Mouse (Mus musculus): ENCODE results near the gene Kcnma1.
A peak's percentile ranks its signal among the peaks of the same experiment; 100 is the strongest.

Kcnma1 gene

GRCm38 (mm10) chr14:23435861-23436260 is 578.4 kb downstream of the Kcnma1 start:
- DNase-seq (ENCODE audit: low read depth) = peak; percentile 40

GRCm38 (mm10) chr14:23430006-23430405 is 584.3 kb downstream of the Kcnma1 start:
- no peak for DNase-seq (ENCODE audit: low read depth)

DNA sequence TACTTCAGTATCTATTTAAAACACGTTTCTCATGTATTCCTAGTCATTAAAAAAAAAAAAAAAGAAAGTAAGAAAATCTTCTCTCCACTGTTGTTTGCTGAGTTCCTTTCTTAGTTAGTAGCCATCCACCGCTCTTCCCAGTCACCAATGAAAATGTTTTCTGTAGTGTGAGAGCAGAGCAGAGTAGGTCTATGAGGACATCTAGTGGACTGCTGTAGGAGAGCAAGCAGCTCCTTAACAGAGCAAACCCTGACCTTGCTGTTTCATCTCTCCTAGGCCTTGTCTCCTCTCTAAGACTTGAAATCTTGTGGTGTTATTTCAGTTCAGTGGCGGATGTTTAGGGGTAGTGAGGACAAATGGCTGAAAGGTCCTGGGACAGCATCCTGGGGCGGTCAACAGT is 585.2 kb downstream of the Kcnma1 start:
- peak; percentile 70 for DNase-seq (ENCODE audit: low read depth)

- DNase-seq (ENCODE audit: low read depth) = no peak
Measured at GRCm38 (mm10) chr14:23422481-23423040, 591.7 kb downstream of the Kcnma1 start.

GRCm38 (mm10) chr14:23418955-23419354 is 595.3 kb downstream of the Kcnma1 start:
- no peak for DNase-seq (ENCODE audit: low read depth)

- DNase-seq (ENCODE audit: low read depth) = no peak
Measured at GRCm38 (mm10) chr14:23407051-23407450, 607.2 kb downstream of the Kcnma1 start.

DNA sequence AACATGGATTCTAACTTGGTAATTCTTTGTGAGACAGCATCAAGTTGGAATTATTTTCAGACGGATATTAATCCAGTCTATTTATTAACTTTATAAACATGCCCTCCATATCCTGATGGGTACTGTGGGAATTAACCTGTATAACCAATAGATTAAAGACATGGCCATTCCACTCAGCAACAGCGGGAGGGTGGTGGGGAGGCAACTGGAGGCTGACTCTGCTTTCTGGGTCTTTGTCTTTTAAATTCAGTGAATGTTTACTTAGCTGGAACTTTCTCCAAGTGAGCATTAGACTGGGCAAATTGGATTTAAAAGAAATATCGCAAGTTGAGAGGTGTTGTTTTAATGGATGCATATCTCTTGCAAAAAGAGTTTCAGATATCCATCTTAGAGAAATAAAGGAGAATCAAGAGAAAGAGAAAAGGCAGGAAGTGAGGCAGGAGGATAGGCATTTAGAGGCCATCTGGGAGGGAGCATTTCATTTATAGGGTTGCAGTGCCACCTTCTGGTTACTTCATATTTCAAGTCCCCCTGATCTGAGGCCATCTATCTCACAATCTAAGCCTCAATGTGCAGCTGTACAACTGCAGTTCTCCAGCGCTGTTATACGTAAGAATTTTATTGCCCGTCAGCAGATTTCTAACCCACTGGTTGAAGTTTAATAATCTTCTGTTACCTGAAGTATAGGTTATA is 613.4 kb downstream of the Kcnma1 start:
- DNase-seq (ENCODE audit: low read depth) = peak; percentile 90

- no peak for DNase-seq (ENCODE audit: low read depth)
Measured at GRCm38 (mm10) chr14:23397642-23398041, 616.6 kb downstream of the Kcnma1 start.

DNA sequence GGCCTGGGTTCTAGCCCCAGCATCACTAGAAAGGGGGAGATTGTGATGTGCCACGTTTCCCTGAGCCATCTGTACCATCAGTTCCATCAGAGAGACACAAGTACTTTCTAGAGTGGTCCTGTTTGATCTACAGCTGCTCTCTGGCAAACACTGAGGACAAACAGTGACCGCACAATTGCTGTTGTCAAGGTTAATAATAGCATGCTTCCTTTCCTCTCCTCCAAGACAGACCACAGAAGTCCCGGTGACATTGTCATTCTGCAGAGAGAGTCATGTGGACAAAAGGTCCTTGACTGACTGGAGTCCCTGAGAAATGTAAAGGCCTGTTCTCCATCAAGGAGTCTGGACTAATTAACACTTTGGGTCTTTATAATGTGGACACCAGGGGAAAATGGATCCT is 622.7 kb downstream of the Kcnma1 start:
- no peak for DNase-seq (ENCODE audit: low read depth)

DNA sequence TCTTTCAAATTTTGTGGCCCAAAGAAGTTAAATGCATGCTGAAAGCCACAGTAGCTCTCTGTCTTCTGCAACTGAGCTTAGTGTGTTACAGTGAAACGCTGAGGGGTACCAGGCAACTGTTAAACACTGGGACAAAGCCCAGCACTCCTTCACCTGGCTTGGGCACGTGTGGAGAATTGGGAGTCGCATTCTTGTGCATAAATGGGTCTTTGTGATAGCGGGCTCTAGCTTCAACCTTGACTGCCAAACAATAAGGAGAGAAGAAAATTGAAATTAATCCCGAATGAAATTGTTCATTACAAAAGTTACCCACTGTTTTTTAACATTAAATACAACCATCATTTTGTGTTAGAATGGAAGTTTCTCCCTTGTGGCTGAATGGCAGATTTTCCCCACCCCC is 623.5 kb downstream of the Kcnma1 start:
- DNase-seq (ENCODE audit: low read depth) = no peak

- DNase-seq (ENCODE audit: low read depth) = no peak
Measured at GRCm38 (mm10) chr14:23390161-23390560, 624.1 kb downstream of the Kcnma1 start.

DNA sequence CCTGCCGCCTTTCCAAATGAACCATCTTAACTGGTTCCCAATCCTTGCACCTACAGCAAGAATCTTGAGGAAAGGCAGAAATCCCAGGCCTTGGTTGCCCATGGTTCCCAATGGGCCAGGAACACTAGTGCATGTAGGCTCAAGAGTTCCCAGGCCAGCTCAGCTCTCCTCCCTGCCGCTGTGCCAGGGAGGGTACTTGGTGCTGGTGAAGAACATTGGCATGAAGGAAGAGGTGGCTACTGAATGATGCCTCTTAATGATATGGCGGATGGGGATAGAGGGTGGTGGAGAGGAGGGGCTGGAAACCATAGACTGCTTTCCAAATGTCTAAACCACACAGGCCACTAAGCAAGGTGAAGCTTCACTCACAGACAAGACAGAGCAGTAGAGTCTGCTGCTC is 627.5 kb downstream of the Kcnma1 start:
- DNase-seq (ENCODE audit: low read depth) = no peak

DNA sequence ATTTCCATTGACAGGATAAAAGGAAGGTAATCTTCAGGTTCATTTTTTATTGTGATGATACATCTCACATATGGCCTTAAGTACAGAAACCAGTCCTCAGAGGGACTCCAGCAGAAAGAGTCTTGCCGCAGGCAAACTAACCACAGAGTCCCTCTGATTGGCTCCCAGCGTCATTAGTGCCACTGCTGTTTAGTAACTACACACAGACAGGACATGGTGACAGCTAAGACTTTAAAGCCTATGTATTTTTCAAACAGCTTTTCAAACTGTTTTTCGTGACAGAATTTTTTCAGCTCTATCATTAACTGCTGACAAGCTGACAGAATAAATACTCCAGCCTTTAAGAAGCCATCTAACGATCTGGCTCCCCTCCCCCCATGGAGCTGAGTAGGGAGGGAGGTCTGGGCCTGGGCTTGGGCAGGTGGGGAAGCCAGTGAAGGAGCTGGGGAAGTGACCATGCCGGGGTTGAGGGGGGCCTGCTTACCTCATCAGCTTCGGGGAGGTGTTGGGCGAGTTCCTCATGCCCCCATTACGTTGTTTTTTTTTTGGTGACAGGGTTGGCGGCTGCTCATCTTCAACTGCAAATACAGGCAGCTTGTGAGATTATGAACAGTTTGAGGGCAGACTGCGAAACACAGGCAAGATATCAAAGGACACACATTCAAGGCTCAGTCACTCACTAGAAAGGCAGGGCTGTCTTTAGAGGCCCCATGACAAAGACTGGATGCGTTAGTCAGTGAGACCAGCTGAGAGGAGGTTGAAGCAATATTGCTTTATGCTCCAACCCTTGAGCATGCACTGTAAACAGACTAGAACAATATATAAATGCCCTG is 628.3 kb downstream of the Kcnma1 start:
- DNase-seq (ENCODE audit: low read depth) = no peak

DNA sequence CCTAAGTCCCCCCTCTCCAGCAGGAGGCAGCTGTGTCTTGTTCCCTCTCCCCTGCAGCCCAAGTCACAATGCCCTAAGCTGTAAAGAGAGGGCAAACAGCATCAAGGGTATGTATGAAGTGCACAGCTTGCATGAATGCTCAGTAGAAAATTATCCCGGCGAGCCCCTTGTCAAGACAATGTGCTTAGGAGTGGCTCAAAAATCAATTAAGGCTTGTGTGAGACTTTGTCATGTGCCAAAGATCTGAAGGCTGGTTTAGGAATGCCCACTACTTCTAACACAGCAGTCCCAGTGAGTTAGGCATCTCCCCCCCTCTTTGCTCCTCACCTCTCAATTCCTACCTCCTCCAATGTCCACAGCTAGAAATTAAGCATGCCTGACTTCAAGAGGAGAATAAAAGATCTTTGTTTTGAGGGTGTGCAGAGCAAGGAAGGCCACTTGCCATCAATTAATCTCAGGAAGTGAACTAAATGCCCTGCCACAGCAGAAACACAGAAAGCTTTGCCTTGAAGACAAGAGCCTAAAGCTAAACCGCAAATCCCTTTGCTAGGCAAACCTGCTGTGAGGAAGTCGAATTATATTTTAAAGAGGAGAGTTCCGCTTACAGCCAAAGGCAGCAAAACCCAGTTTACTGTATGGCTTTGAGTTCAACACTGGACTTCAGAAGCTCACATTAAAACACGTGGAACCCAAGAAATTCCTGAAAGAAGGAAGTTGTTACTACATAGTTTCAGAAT is 635.8 kb downstream of the Kcnma1 start:
- DNase-seq (ENCODE audit: low read depth) = no peak

DNA sequence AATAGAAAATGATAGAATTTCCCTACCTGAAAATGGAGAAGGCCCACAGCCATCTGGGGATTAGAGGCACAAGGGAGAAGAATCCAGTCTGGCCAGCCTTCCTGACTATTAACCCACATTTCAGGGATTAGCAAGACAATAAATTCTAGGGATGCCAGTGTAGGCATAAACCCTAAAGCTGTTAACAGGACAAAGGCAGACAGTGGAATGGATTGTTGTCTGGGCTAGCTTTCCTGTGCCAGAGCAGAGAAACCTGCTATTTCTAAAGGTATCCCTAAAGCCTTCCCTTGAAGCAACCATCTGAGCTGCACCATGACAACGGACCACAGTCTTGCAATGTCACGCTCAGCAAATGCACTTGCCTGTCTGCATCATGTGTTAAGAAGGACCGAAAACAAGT is 642.3 kb downstream of the Kcnma1 start:
- no peak for DNase-seq (ENCODE audit: low read depth)

DNA sequence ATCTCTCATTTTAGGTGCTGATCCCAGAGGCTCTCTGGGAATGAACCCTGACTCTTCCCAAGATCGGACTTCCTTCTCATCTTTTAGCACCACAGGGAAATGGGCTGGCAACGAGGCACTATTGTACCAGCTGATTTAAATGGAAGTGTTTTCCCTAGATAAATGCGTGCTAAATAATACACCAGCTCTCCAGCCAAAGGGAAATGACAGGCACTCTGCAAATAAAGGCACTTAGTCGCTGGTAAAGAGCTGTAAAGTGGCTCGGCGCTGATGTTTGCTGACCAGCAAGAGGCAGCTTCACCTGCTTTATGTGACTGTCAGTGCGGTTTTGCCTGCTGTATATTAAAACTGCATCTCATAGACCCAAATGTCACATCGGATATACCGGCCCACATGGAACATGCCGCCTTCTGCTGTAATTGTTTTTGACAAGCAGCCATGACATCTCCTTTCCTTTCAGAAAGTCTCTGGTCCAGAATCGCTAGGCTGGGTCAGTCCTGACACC is 653.7 kb downstream of the Kcnma1 start:
- DNase-seq (ENCODE audit: low read depth) = no peak

- DNase-seq (ENCODE audit: low read depth) = no peak
Measured at GRCm38 (mm10) chr14:23358776-23359175, 655.5 kb downstream of the Kcnma1 start.

DNA sequence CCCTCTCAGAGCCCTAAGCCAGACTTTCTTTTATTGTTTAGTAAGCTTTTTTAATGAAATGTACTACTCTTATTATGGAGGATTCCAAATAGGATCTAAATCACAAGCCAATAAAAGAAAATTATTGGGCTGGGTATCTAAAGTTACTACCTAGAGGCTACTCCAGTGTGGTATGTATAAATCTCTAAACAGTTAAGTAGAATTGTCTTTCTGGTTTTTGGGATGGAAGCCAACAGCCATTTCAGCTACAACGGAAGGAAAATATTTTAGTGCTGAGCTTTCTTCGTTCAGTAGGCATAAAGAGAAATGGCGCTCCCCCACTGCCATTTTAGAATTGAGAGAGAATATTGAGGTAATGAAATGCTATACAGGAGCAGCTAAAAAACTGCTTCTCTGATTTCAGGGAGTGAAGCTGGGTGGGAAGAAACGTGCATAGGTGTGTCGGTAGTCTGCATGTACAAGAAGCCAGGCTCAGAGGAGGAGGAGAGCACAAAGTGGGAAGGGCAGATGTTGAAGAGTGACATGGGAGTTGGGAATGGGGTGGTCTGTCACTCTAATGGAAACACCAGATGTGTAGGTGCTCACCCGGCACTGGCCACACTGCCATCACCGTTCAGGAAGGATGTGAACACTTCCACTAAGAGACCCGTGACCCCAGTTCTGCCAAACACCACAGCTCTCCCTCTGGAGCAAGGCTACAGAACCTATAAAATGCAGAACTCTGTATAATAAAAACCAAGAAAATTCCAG is 656.6 kb downstream of the Kcnma1 start:
- no peak for DNase-seq (ENCODE audit: low read depth)

- no peak for DNase-seq (ENCODE audit: low read depth)
Measured at GRCm38 (mm10) chr14:23326786-23327185, 687.5 kb downstream of the Kcnma1 start.

- DNase-seq (ENCODE audit: low read depth) = no peak
Measured at GRCm38 (mm10) chr14:23305288-23305687, 709.0 kb downstream of the Kcnma1 start.

DNA sequence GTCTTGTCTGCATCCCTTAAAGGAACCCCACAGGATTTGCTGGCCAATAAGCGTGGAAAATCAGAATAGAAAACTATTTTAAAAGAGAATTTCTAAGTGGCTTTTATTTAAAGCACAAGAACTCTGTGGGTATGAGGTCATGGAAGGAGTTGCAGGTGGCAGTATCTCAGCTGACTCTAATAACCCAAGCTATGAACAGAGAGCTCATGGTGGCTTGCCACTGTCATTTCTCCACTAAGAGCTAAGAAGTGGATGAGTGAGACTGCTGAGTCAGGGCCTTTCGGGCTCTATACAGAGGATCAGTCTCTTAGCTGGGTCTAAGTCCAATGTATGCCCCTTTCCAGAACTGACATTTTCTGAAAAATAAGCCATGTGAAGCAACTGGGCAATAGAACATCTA is 713.8 kb downstream of the Kcnma1 start:
- no peak for DNase-seq (ENCODE audit: low read depth)

DNA sequence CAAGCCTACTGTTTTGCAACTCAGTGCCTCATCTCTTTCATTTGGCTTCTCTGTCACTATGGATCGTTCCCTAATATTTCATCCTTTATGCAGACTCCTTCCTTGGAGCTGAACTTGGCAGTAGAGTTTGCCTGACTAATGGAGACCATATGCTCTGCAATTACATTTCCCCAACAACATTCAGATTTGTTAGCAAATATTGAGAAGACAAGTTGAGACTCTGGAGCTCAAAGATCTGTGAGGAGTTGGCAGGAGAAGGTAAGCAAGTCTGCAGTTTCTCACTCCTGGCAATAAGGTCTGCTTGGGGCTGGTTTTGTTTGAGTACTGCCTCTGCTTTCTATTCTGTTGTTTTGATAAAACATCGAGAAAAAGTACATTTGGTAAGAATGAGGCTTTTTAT is 723.7 kb downstream of the Kcnma1 start:
- DNase-seq (ENCODE audit: low read depth) = peak; percentile 45
